Mouse (Mus musculus) lung, adult 2 months (tissue): ENCODE data around the gene Zcrb1. TPM values are rescaled to one million over a fixed set of nuclear protein-coding genes. Genes with fewer than 3 reads are reported as not detected.
"Not testable (repeated sequence)": the region's sequence is repeated elsewhere in the genome, so short reads cannot be mapped to it uniquely, and the experiment has no call there.

Experiments used
- DNase-seq: peaks from one replicate; pipeline ENCODE4 v3.0.0; 2022
- H3K4me1 ChIP-seq: fragments of 200-500 bp; 2 replicates; pipeline ENCODE4 v1.6.1; 2011; ENCODE audit warnings: low read length; ENCODE audit not compliant: control insufficient read depth, insufficient read depth
- H3K4me3 ChIP-seq: fragments of 200-500 bp; replicated peaks from 2 replicates; pipeline ENCODE3; 2011; ENCODE audit warnings: low read depth, mild to moderate bottlenecking, control low read depth, low read length; ENCODE audit errors: extremely low read depth
- CTCF ChIP-seq: fragments of 200-500 bp; IDR thresholded peaks from 2 replicates; pipeline ENCODE4 v1.5.1; 2011; ENCODE audit warnings: mild to moderate bottlenecking, low read length, control low read depth; ENCODE audit not compliant: insufficient read depth
- POLR2A ChIP-seq: fragments of 200-500 bp; IDR thresholded peaks from 2 replicates; pipeline ENCODE4 v1.6.1; 2011; ENCODE audit warnings: low read depth, mild to moderate bottlenecking, control low read depth, low read length, borderline replicate concordance; ENCODE audit errors: extremely low read depth
- WGBS: fragments of 180-500 bp; shearing (Covaris S2); methylation state at CpG from one replicate; pipeline ENCODE4 v1.1.7; 2018; 5-methylcytosine and 5-hydroxymethylcytosine counted together
- polyA plus RNA-seq: library from polyadenylated mRNA; depleted of rRNA; stranded (reverse); fragments of >200 nt; gene quantifications from 2 replicates; pipeline ENCODE4 v1.2.3, GENCODE M21; 2012

The Zcrb1 gene
- polyA plus RNA-seq, 1 experiment = 30.4 TPM

DNA sequence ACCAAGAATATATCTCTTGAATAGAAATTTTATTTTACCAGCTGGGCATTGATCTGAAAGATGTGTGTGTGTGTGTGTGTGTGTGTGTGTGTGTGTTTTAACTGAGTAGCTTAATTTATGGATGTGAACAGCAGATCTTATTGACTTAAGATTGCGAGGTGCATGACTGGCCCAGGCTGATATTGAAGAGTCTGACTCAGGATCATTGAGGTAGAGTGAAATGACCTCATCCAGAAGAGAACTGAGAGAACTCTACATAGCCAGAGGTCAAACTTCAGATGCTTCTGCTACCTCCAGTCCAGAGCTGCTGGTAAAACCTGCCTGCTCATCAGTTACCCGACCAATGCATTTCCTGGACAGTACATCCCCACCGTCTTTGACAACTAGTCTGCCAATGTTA lies 14.3 kb upstream of the Zcrb1 start:
- DNase-seq = no peak
- 89% methylated on average over 3 of the region's 3 CpGs for WGBS
- TF ChIP-seq CTCF (no peak), POLR2A (no peak)
- Histone ChIP-seq H3K4me1 (no peaks in the 10 kb centered on the region; the same call in 1 of the 2 replicates), H3K4me3 (no peak overlapping the region)

DNA sequence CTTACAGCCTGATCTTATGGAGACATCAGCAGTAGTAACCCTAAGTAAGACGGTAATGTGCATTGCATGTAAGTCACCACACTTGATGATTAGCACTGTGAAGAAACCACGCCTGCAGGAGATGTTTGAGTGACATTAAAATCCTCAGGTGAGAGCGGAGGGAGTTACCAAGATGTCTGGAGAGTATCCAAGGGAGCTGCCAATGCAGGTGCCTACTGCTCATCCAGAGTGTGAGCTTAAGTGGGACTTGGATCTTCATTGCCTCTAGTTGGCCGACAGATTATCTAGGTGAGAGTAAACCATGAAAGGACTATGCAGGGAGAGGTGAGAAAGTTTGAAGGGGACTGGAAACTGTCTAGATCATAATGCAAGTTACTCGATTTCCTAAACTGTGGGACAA lies 8.4 kb upstream of the Zcrb1 start:
- Histone ChIP-seq H3K4me1 (no peaks in the 10 kb centered on the region; the same call in none of the 2 replicates), H3K4me3 (no peak overlapping the region)
- no peak for DNase-seq
- 95% methylated on average over 5 of the region's 5 CpGs for WGBS
- no peak for TF ChIP-seq POLR2A
- no peak for TF ChIP-seq CTCF

DNA sequence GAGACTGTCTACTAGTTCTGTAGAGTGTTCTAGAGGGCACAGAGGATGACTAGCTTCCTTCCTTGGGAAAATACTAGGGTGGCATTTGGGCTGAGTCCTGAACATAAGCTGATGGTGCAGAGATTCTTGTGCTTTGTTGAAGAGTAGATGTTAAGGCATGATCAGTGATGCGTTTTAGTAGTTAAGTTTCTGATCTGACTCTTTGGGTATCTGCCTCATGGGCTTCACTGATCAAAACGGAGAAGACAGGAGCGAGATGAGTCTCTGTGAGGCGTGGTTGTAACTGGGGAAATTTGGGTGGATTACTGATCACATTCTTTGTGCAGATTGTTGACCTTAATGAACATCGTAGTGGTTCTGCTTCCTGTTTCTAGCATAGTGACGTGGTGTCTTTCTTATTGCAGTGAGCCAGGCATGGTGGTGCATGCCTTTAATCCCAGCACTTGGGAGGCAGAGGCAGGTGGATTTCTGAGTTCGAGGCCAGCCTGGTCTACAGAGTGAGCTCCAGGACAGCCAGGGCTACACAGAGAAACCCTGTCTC lies 7.4 kb upstream of the Zcrb1 start:
- H3K4me3 ChIP-seq = no peak overlapping the region
- 76% methylated on average over 7 of the region's 7 CpGs for WGBS
- no peaks in the 10 kb centered on the region; the same call in none of the 2 replicates for H3K4me1 ChIP-seq
- DNase-seq = no peak
- TF ChIP-seq CTCF (no peak), POLR2A (no peak)

DNA sequence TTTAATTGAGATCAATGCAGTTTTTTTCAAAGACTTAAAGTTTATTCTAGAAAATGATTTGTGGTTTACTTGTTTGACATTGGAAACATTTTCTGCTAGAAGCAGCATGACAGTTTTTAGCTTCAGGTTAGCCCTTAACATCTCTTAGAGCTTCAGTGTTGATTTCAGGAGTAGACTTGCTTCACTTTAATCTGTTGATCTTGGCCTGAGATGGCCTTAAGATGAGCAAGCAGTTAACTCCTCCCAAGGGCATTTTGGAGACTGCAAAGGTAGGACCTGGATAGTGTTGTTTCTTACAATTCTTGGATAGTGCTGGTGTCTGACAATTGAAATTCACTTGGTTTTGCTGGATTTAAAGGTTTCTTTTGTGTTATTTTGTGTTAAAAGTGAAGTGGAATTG lies 6.7 kb upstream of the Zcrb1 start:
- H3K4me3 ChIP-seq = no peak overlapping the region
- H3K4me1 ChIP-seq = no peaks in the 10 kb centered on the region; the same call in none of the 2 replicates
- DNase-seq = no peak
- no peak for TF ChIP-seq CTCF
- no peak for TF ChIP-seq POLR2A

DNA sequence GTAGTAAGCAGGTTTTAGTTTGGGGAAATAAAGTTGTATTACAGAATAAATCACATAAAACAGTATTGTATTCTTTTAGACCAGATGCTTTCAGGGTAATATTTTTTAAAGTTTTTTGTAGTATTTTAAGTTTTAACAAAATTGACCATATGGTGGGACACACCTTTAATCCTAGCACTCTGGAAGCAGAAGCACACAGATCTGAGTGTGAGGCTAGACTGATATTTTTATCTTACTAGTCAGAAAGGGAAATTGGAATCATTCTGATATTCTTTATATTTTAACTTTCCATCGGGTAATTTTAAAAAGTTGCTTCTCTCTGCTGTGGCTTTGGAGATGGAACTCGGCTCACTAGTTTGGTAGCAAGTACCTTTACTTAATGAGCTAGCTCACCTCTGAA lies 4.6 kb upstream of the Zcrb1 start:
- WGBS = 95% methylated on average over 2 of the region's 2 CpGs
- no peak for TF ChIP-seq CTCF
- DNase-seq = no peak
- Histone ChIP-seq H3K4me1 (peaks cover 7% of the 10 kb centered on the region), H3K4me3 (no peak overlapping the region)

DNA sequence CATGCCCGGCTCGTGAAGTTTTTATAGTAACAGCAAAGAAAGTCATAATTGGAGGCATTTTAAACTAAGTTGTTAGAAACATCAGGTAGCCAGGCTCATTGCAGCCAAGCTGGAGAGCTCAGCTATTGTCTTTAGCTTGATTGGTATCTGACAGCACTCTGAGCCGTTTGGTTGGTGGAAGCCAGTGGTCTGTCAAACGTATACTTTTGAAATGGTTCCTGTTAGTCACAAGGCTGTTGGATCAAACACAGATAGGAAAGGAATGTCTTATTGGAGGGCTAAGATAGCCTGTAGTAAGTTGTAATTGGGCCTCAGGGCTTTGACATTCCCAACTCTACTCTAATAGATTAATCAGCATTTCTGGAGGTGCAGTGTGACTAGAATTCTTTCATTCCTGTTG lies 3.3 kb upstream of the Zcrb1 start:
- WGBS = 62% methylated on average over 4 of the region's 4 CpGs

DNA sequence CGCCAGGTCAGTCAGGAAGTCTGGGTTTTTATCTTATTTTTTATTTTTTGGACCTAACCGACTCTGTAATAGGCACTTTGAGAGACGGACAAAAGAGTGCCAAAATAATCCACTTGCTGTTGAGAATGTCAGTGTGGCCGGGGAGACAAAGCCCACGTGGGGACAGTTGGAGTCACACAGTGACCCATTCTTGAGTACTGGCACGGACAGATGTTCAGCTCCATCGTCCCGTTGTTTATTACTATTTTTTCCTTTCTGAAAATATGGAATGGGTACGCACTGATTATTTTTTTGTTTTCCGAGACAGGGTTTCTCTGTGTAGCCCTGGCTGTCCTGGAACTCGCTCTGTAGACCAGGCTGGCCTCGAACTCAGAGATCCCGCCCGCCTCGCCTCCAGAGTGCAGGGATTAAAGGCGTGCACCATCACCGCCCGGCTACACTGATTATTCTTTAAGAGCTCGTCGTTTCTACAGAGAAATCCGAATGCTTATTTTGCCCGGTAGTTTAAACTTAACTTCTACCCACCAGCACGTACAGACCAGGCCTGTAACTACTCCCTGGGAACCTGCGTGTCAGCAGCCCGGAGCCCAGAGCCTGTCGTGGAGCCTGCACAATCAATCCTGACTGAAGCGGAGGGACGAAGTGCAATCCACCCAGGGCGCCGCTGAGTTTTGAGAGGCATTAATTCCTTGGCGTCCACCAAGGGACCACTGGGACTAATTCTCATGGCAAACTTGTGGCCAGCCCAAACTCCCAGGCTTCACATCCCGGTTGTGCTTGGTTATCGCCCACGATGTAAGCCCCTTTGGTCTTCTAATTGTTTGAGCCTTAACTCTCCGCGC lies 786 bp upstream of the Zcrb1 start:
- no peak for DNase-seq

More for the DNA sequence above, 3.3 kb upstream of the Zcrb1 start:
- Histone ChIP-seq H3K4me3 (no peak overlapping the region), H3K4me1 (peaks cover 15% of the 10 kb centered on the region)
- TF ChIP-seq CTCF (no peak), POLR2A (no peak)
- no peak for DNase-seq

DNA sequence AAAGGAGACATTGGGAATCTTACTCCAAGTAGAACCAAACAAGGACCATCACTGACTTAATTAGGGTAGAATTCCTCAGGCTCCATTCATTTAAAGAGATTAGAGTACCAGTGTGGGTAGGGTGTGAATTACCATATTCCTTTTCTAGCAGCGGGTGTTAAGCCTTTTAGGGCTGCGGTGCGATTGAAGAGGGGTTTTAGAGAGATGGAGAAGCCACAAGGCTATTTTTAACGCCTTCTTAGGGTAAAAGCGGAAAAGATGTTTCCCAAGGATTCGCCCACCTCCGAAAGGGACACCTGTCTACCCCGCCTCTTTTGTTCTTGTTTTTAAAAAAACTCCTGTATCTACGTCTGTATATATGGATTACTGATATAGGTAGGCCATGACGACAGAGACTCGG lies 865 bp downstream of the Zcrb1 start:
- TF ChIP-seq CTCF (no peak), POLR2A (no peak)
- Histone ChIP-seq H3K4me3 (peak overlapping the region; percentile 97), H3K4me1 (peaks cover 15% of the 10 kb centered on the region; the same call in 1 of the 2 replicates)
- 2% methylated on average over 11 of the region's 11 CpGs for WGBS
- no peak for DNase-seq

More for the DNA sequence above, 786 bp upstream of the Zcrb1 start:
- Histone ChIP-seq H3K4me3 (peak overlapping the region; percentile 97), H3K4me1 (peaks cover 15% of the 10 kb centered on the region; the same call in 1 of the 2 replicates)
- 8% methylated on average over 36 of the region's 36 CpGs for WGBS
- TF ChIP-seq CTCF = no peak

DNA sequence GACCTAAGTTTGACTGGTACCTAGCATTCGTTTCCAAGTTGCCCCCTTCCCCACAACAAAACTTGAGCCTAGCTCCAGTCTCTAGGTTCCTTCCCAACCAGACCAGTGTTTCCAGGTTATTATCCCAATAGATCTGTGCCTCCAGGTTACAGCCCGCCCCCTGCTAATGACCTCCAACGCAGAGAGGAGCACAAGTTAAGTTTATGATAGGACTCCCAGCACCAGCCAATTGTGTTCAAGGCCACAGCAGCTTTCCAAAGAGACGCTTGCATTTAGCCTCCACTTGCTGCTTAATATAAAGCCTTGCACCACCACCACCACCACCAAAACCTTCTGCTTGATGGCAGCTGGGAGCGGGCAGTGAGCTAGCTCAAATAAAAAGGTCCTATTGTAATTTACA lies 16.8 kb downstream of the Zcrb1 start:
- no peak for TF ChIP-seq POLR2A
- TF ChIP-seq CTCF = no peak
- no peak for DNase-seq
- 62% methylated on average over 5 of the region's 5 CpGs for WGBS
- Histone ChIP-seq H3K4me1 (no peaks in the 10 kb centered on the region), H3K4me3 (no peak overlapping the region)

DNA sequence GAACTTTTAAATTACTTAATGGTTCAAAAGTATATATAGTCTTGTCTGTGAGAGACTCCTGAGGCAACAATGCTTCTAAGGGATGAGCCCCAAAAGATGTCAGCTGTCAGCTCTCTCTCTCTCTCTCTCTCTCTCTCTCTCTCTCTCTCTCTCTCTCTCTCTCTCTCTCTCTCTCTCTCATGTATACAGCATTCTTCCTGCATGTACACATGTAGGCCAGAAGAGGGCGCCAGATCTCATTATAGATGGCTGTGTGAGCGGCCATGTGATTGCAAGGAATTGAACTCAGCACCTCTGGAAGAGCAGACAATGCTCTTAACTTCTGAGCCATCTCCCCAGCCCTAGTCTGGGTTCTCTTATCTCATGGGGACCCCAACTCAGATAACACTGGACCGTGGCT lies 19.0 kb downstream of the Zcrb1 start:
- TF ChIP-seq POLR2A = no peak
- TF ChIP-seq CTCF = peak; percentile 31; the same call in 1 of the 2 replicates
- 83% methylated on average over 3 of the region's 3 CpGs for WGBS
- Histone ChIP-seq H3K4me1 (no peaks in the 10 kb centered on the region), H3K4me3 (no peak overlapping the region)
- DNase-seq = no peak

DNA sequence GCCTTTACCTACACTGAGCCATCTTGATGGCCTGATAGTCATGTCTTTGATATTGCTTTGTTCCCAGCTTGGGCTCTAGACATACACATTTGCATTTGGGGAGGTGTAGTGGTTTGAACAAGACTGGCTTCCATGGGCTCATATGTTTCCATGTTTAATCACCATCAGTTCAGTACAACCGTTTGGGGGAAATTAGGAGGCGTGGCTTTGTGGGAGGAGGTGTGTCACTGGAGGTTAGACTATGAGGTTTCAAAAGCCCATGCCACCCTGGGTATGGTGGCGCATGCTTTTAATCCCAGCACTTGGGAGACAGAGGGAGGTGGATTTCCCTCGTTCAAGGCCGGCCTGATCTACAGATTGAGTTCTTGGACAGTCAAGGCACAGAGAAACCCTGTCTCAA lies 22.4 kb downstream of the Zcrb1 start:
- H3K4me1 ChIP-seq = no peaks in the 10 kb centered on the region
- no peak for TF ChIP-seq POLR2A
- no peak for TF ChIP-seq CTCF
- DNase-seq = no peak
- H3K4me3 ChIP-seq = no peak overlapping the region
- WGBS = 88% methylated on average over 5 of the region's 5 CpGs

DNA sequence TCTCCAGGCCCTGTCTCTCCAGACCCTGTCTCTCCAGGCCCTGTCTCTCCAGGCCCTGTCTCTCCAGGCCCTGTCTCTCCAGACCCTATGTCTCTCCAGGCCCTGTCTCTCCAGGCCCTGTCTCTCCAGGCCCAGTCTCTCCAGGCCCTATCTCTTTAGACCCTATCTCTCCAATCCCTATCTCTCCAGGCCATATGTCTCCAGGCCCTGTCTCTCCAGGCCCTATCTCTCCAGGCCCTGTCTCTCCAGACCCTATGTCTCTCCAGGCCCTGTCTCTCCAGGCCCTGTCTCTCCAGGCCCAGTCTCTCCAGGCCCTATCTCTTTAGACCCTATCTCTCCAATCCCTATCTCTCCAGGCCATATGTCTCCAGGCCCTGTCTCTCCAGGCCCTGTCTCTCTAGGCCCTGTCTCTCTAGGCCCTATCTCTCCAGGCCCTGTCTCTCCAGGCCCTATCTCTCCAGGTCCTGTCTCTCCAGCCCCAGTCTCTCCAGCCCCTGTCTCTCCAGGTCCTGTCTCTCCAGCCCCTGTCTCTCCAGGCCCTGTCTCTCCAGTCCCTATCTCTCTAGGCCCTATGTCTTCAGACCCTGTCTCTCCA lies 25.5 kb downstream of the Zcrb1 start:
- not testable (repeated sequence) for H3K4me1 ChIP-seq, H3K4me3 ChIP-seq, DNase-seq
